Mouse (Mus musculus): ENCODE data around the gene Ttc38. TPM values are rescaled to one million over a fixed set of nuclear protein-coding genes. Genes with fewer than 3 reads are reported as not detected.
A peak's percentile ranks its signal among the peaks of the same experiment; 100 is the strongest.

The Ttc38 gene
- polyA plus RNA-seq, 1 experiment: 0.12 TPM

- Histone ChIP-seq H3ac (ENCODE audit: control insufficient read depth, insufficient read length) (peak within 1 kb of the TSS; percentile 27), H3K27me3 (ENCODE audit: control insufficient read depth, insufficient read depth, insufficient read length) (no peaks in the 10 kb centered on the region), H3K4me3 (peak within 1 kb of the TSS; percentile 75), H3K79me2 (ENCODE audit: control insufficient read depth, insufficient read depth) (no peaks in the 10 kb centered on the region), H3K36me3 (ENCODE audit: control insufficient read depth, insufficient read depth) (peaks cover 5% of the 10 kb centered on the region), H3K4me2 (ENCODE audit: low read depth) (peak within 1 kb of the TSS; percentile 83)
- peak; percentile 99 for TF ChIP-seq POLR2AphosphoS2 (IDR thresholded peaks at IDR 0.05; ENCODE audit: insufficient read length, low read depth)
- TF ChIP-seq MYOG (IDR thresholded peaks at IDR 0.05; ENCODE audit: control insufficient read depth in 1 of 3, insufficient read depth in 1 of 3, insufficient read length in 2 of 3, low read depth in 2 of 3): peak in 1 of 3 experiments; percentile 49
- peak; percentile 94 for TF ChIP-seq POLR2A (IDR thresholded peaks at IDR 0.05; ENCODE audit: insufficient read length, low read depth)
- TF ChIP-seq TCF12 (IDR thresholded peaks at IDR 0.05; ENCODE audit: insufficient read depth, poor library complexity, severe bottlenecking): no peak
- TF ChIP-seq MYOD1 (IDR thresholded peaks at IDR 0.05; ENCODE audit: control insufficient read depth in 1 of 3, insufficient read length in 2 of 3, low read depth in 2 of 3): peak in 1 of 3 experiments; percentile 50
- peak; percentile 66 for TF ChIP-seq REST (IDR thresholded peaks at IDR 0.05; ENCODE audit: insufficient read depth, insufficient read length)
- no peak for TF ChIP-seq E2F4 (IDR thresholded peaks at IDR 0.05; ENCODE audit: insufficient read depth)
Measured at GRCm38 (mm10) chr15:85878848-85879497, 46.9 kb downstream of the Ttc38 start, which contains the start of gene Trmu. Gene Trmu (plus strand): TSS chr15:85879312.

GRCm38 (mm10) chr15:85879498-85879895, 47.4 kb downstream of the Ttc38 start:
- no peaks in the 10 kb centered on the region for H3K27me3 ChIP-seq (ENCODE audit: control insufficient read depth, insufficient read depth, insufficient read length)
- H3K79me2 ChIP-seq (ENCODE audit: control insufficient read depth, insufficient read depth): no peaks in the 10 kb centered on the region
- peak overlapping the region; percentile 27 for H3ac ChIP-seq (ENCODE audit: control insufficient read depth, insufficient read length)
- peak overlapping the region; percentile 74 for H3K4me2 ChIP-seq (ENCODE audit: low read depth)
- peak overlapping the region; percentile 75 for H3K4me3 ChIP-seq
- peaks cover 3% of the 10 kb centered on the region for H3K36me3 ChIP-seq (ENCODE audit: control insufficient read depth, insufficient read depth)
- TF ChIP-seq USF1 (IDR thresholded peaks at IDR 0.05; ENCODE audit: low read depth) (no peak), TCF12 (IDR thresholded peaks at IDR 0.05; ENCODE audit: insufficient read depth, poor library complexity, severe bottlenecking) (no peak), MAX (IDR thresholded peaks at IDR 0.05; ENCODE audit: low read depth) (no peak), MYOD1 (IDR thresholded peaks at IDR 0.05; ENCODE audit: control insufficient read depth in 1 of 3, insufficient read length in 2 of 3, low read depth in 2 of 3) (no peak), REST (IDR thresholded peaks at IDR 0.05; ENCODE audit: insufficient read depth, insufficient read length) (no peak), CEBPB (IDR thresholded peaks at IDR 0.05; ENCODE audit: insufficient read depth, poor library complexity, severe bottlenecking) (no peak), E2F4 (IDR thresholded peaks at IDR 0.05; ENCODE audit: insufficient read depth) (no peak)

GRCm38 (mm10) chr15:85885606-85886005, 53.5 kb downstream of the Ttc38 start:
- Histone ChIP-seq H3K4me3 (no peak overlapping the region), H3K4me2 (ENCODE audit: low read depth) (no peak overlapping the region), H3K36me3 (ENCODE audit: control insufficient read depth, insufficient read depth) (peaks cover 17% of the 10 kb centered on the region), H3K79me2 (ENCODE audit: control insufficient read depth, insufficient read depth) (no peaks in the 10 kb centered on the region), H3K27me3 (ENCODE audit: control insufficient read depth, insufficient read depth, insufficient read length) (no peaks in the 10 kb centered on the region), H3ac (ENCODE audit: control insufficient read depth, insufficient read length) (no peak overlapping the region)
- TF ChIP-seq MYOD1 (IDR thresholded peaks at IDR 0.05; ENCODE audit: control insufficient read depth in 1 of 3, insufficient read length in 2 of 3, low read depth in 2 of 3) (no peak), MAX (IDR thresholded peaks at IDR 0.05; ENCODE audit: low read depth) (no peak), USF1 (IDR thresholded peaks at IDR 0.05; ENCODE audit: low read depth) (no peak), TCF3 (IDR thresholded peaks at IDR 0.05; ENCODE audit: insufficient read length, low read depth) (no peak), SRF (IDR thresholded peaks at IDR 0.05; ENCODE audit: control insufficient read depth, insufficient read length, low read depth) (no peak), MYOG (IDR thresholded peaks at IDR 0.05; ENCODE audit: control insufficient read depth in 1 of 3, insufficient read depth in 1 of 3, insufficient read length in 2 of 3, low read depth in 2 of 3) (no peak), CEBPB (IDR thresholded peaks at IDR 0.05; ENCODE audit: insufficient read depth, poor library complexity, severe bottlenecking) (no peak), REST (IDR thresholded peaks at IDR 0.05; ENCODE audit: insufficient read depth, insufficient read length) (no peak)

- no peaks in the 10 kb centered on the region for H3K79me2 ChIP-seq (ENCODE audit: control insufficient read depth, insufficient read depth)
- no peak for TF ChIP-seq TCF12 (IDR thresholded peaks at IDR 0.05; ENCODE audit: insufficient read depth, poor library complexity, severe bottlenecking)
- no peak for TF ChIP-seq USF1 (IDR thresholded peaks at IDR 0.05; ENCODE audit: low read depth)
- no peak for TF ChIP-seq POLR2AphosphoS2 (IDR thresholded peaks at IDR 0.05; ENCODE audit: insufficient read length, low read depth)
- no peak for TF ChIP-seq CEBPB (IDR thresholded peaks at IDR 0.05; ENCODE audit: insufficient read depth, poor library complexity, severe bottlenecking)
- no peak for TF ChIP-seq E2F4 (IDR thresholded peaks at IDR 0.05; ENCODE audit: insufficient read depth)
- no peak for TF ChIP-seq SRF (IDR thresholded peaks at IDR 0.05; ENCODE audit: control insufficient read depth, insufficient read length, low read depth)
- no peak for TF ChIP-seq MYOG (IDR thresholded peaks at IDR 0.05; ENCODE audit: control insufficient read depth in 1 of 3, insufficient read depth in 1 of 3, insufficient read length in 2 of 3, low read depth in 2 of 3)
- TF ChIP-seq MAX (IDR thresholded peaks at IDR 0.05; ENCODE audit: low read depth): no peak
- TF ChIP-seq REST (IDR thresholded peaks at IDR 0.05; ENCODE audit: insufficient read depth, insufficient read length): no peak
- no peak for TF ChIP-seq POLR2A (IDR thresholded peaks at IDR 0.05; ENCODE audit: insufficient read length, low read depth)
- no peak overlapping the region for H3ac ChIP-seq (ENCODE audit: control insufficient read depth, insufficient read length)
- H3K27me3 ChIP-seq (ENCODE audit: control insufficient read depth, insufficient read depth, insufficient read length): no peaks in the 10 kb centered on the region
- H3K36me3 ChIP-seq (ENCODE audit: control insufficient read depth, insufficient read depth): peaks cover 40% of the 10 kb centered on the region
- no peak overlapping the region for H3K4me3 ChIP-seq
- H3K4me2 ChIP-seq (ENCODE audit: low read depth): no peak overlapping the region
Measured at GRCm38 (mm10) chr15:85889235-85889634, 57.1 kb downstream of the Ttc38 start.

- H3K4me2 ChIP-seq (ENCODE audit: low read depth): no peak overlapping the region
- H3ac ChIP-seq (ENCODE audit: control insufficient read depth, insufficient read length): no peak overlapping the region
- no peaks in the 10 kb centered on the region for H3K27me3 ChIP-seq (ENCODE audit: control insufficient read depth, insufficient read depth, insufficient read length)
- H3K36me3 ChIP-seq (ENCODE audit: control insufficient read depth, insufficient read depth): peaks cover 43% of the 10 kb centered on the region
- no peak overlapping the region for H3K4me3 ChIP-seq
- TF ChIP-seq MYOG (IDR thresholded peaks at IDR 0.05; ENCODE audit: control insufficient read depth in 1 of 3, insufficient read depth in 1 of 3, insufficient read length in 2 of 3, low read depth in 2 of 3): no peak
- no peak for TF ChIP-seq TCF3 (IDR thresholded peaks at IDR 0.05; ENCODE audit: insufficient read length, low read depth)
- no peaks in the 10 kb centered on the region for H3K79me2 ChIP-seq (ENCODE audit: control insufficient read depth, insufficient read depth)
Measured at GRCm38 (mm10) chr15:85891971-85892370, 59.9 kb downstream of the Ttc38 start.

All from myocyte (in vitro differentiated cells).